Mouse (Mus musculus) bone marrow macrophage, adult 2 months (primary cell): ENCODE results near the gene Ppfibp1. TPM values are rescaled to one million over a fixed set of nuclear protein-coding genes. Genes with fewer than 3 reads are reported as not detected.

Experiments used
- H3K27ac ChIP-seq: 2 replicates; pipeline ENCODE4 v1.5.1; 2012; ENCODE audit warnings: low read depth, low read length; ENCODE audit not compliant: insufficient read depth
- H3K4me1 ChIP-seq: 2 replicates; pipeline ENCODE4 v1.6.1; 2012; ENCODE audit warnings: low read length; ENCODE audit not compliant: control insufficient read depth, insufficient read depth
- H3K4me3 ChIP-seq: 2 replicates; pipeline ENCODE4 v1.5.1; 2012; ENCODE audit warnings: mild to moderate bottlenecking, low read length, moderate library complexity; ENCODE audit not compliant: insufficient read depth
- CTCF ChIP-seq: IDR thresholded peaks from 2 replicates; pipeline ENCODE4 v1.5.1; 2012; ENCODE audit warnings: low read depth, mild to moderate bottlenecking, low read length, moderate library complexity
- POLR2A ChIP-seq: IDR thresholded peaks from 2 replicates; pipeline ENCODE4 v1.6.1; 2012; ENCODE audit warnings: mild to moderate bottlenecking, low read depth, low read length, borderline replicate concordance
- polyA plus RNA-seq: library from polyadenylated mRNA; stranded (reverse); fragments of >200 nt; gene quantifications from 2 replicates; pipeline ENCODE4 v1.2.4, GENCODE M21; 2012; ENCODE audit not compliant: missing spikeins, insufficient read depth, insufficient read length

Ppfibp1 gene
- polyA plus RNA-seq, 1 experiment = 31.2 TPM

- Histone ChIP-seq H3K27ac (no peak overlapping the region), H3K4me3 (no peak overlapping the region), H3K4me1 (peaks cover 11% of the 10 kb centered on the region; the same call in 1 of the 2 replicates)
- no peak for TF ChIP-seq POLR2A
- no peak for TF ChIP-seq CTCF
These were observed 67.6 kb downstream of the Ppfibp1 start for GRCm38 (mm10) chr6:146955896-146956295.

- TF ChIP-seq CTCF (no peak), POLR2A (no peak)
- H3K4me1 ChIP-seq = peaks cover 11% of the 10 kb centered on the region; the same call in 1 of the 2 replicates
- no peak overlapping the region for H3K27ac ChIP-seq
- no peak overlapping the region for H3K4me3 ChIP-seq
These were observed 68.7 kb downstream of the Ppfibp1 start for GRCm38 (mm10) chr6:146956961-146957360.

- H3K4me3 ChIP-seq = no peak overlapping the region
- H3K27ac ChIP-seq = no peak overlapping the region
- H3K4me1 ChIP-seq = peaks cover 11% of the 10 kb centered on the region; the same call in 1 of the 2 replicates
- TF ChIP-seq POLR2A (no peak), CTCF (no peak)
These were observed 70.4 kb downstream of the Ppfibp1 start for GRCm38 (mm10) chr6:146958694-146959093.

GRCm38 (mm10) chr6:146959908-146960680 is 71.8 kb downstream of the Ppfibp1 start:
- TF ChIP-seq POLR2A = no peak
- no peak for TF ChIP-seq CTCF
- Histone ChIP-seq H3K4me1 (peaks cover 11% of the 10 kb centered on the region; the same call in 1 of the 2 replicates), H3K27ac (no peak overlapping the region), H3K4me3 (no peak overlapping the region)

GRCm38 (mm10) chr6:146960956-146961355 is 72.7 kb downstream of the Ppfibp1 start:
- Histone ChIP-seq H3K4me3 (no peak overlapping the region), H3K27ac (no peak overlapping the region), H3K4me1 (peaks cover 11% of the 10 kb centered on the region; the same call in 1 of the 2 replicates)
- TF ChIP-seq POLR2A (no peak), CTCF (no peak)

GRCm38 (mm10) chr6:146961832-146962481 is 73.7 kb downstream of the Ppfibp1 start:
- TF ChIP-seq POLR2A = no peak
- no peak for TF ChIP-seq CTCF
- Histone ChIP-seq H3K4me3 (no peak overlapping the region), H3K4me1 (peaks cover 11% of the 10 kb centered on the region; the same call in 1 of the 2 replicates), H3K27ac (no peak overlapping the region)

GRCm38 (mm10) chr6:146963396-146964150 is 75.3 kb downstream of the Ppfibp1 start:
- Histone ChIP-seq H3K4me1 (peaks cover 7% of the 10 kb centered on the region; the same call in 1 of the 2 replicates), H3K4me3 (no peak overlapping the region), H3K27ac (no peak overlapping the region)
- TF ChIP-seq CTCF (no peak), POLR2A (no peak)

DNA sequence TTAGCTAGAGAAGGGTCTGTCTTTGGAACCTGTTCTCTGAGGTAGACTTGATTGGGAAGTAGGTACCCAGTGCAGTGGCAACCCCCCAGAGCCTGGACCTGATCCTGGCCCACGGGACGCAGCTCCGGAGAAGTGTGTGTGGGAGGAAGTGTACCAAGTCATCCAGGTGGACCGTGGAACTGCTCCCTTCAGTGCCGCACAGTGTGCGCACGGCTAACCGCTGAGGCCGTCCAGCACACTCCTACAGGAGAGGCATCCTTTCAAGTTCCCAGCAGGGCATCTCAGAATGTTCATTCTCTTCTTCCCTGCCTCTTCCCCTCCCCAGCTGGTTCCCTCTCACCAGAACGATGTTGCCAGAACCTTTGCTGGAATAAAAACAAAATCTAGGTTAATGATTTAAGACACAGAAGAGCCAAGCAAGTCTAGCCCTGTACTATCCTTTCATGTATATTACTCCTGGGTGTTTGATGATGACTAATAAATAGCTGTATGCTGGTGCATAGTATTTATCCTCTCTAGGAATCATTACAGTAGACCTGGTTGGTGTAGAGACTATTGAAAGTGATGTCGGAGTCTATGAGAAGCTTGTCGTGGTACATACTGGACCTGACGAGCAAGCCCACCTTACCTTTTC is 77.0 kb downstream of the Ppfibp1 start:
- Histone ChIP-seq H3K4me1 (no peaks in the 10 kb centered on the region), H3K4me3 (no peak overlapping the region), H3K27ac (no peak overlapping the region)
- TF ChIP-seq CTCF (no peak), POLR2A (no peak)

DNA sequence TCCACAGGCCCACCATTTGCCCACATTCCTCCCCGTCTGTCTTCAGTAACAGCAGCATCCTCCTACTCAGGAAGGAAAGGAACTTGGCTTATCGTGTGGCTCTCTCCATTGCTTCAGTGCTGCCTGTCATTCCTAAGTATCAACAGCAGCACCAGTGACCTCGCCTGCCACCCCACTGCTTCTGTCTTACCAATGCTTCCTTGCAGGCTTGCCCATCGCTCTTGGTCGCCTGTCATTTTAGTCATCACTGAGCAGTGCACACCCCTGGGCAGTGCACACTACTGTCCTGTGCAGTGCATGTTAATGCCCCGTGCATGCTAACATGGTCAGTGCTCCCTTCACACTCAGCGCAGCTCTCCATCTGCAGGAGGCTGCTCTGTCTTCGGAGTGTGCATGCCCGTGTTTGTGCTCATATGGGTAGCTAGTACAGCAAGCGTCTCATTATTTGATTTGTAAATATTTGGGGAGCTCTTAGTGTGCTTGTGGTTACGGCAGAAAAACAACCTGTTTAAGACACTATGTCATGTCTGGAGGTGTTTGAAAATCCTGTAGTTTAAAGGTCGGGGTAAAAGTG is 78.2 kb downstream of the Ppfibp1 start:
- no peak overlapping the region for H3K27ac ChIP-seq
- no peaks in the 10 kb centered on the region for H3K4me1 ChIP-seq
- no peak overlapping the region for H3K4me3 ChIP-seq
- TF ChIP-seq CTCF (no peak), POLR2A (no peak)
